Mouse (Mus musculus) midbrain, embryonic 16.5 days (tissue): ENCODE measurements around the gene Agmat. TPM values are rescaled to one million over a fixed set of nuclear protein-coding genes. Genes with fewer than 3 reads are reported as not detected.

Source experiments
- ATAC-seq: fragments of 200-750 bp; cut with Nextera tagmentation; 2 replicates; pipeline ENCODE4 v1.8.0; 2017; ENCODE audit warnings: moderate TSS enrichment
- H3K27ac ChIP-seq: fragments of 300-500 bp; sonication (generic); 2 replicates; pipeline ENCODE4 v1.5.1; 2014; ENCODE audit warnings: mild to moderate bottlenecking, low read length, mixed read lengths
- H3K27me3 ChIP-seq: fragments of 300-500 bp; sonication (generic); 2 replicates; pipeline ENCODE4 v1.6.1; 2014; ENCODE audit warnings: low read depth, low read length, mixed read lengths; ENCODE audit not compliant: control insufficient read depth, insufficient read depth
- H3K36me3 ChIP-seq: fragments of 300-500 bp; sonication (generic); 2 replicates; pipeline ENCODE4 v1.6.1; 2014; ENCODE audit warnings: mild to moderate bottlenecking, low read length, moderate library complexity, mixed read lengths; ENCODE audit not compliant: control insufficient read depth, insufficient read depth
- H3K4me1 ChIP-seq: fragments of 300-500 bp; sonication (generic); 2 replicates; pipeline ENCODE4 v1.6.1; 2014; ENCODE audit warnings: mild to moderate bottlenecking, low read length, mixed read lengths; ENCODE audit not compliant: control insufficient read depth, insufficient read depth
- H3K4me2 ChIP-seq: fragments of 300-500 bp; sonication (generic); 2 replicates; pipeline ENCODE4 v1.6.1; 2014; ENCODE audit warnings: mild to moderate bottlenecking, low read length, mixed read lengths
- H3K4me3 ChIP-seq: fragments of 300-500 bp; sonication (generic); 2 replicates; pipeline ENCODE4 v1.5.1; 2014; ENCODE audit warnings: low read depth, mild to moderate bottlenecking, low read length, moderate library complexity, mixed read lengths
- H3K9ac ChIP-seq: fragments of 300-500 bp; sonication (generic); 2 replicates; pipeline ENCODE4 v1.6.1; 2014; ENCODE audit warnings: low read depth, low read length, mixed read lengths
- H3K9me3 ChIP-seq: fragments of 300-500 bp; sonication (generic); replicated peaks from 2 replicates; pipeline ENCODE4 v1.6.1; 2014; ENCODE audit warnings: mild to moderate bottlenecking, low read length, mixed read lengths; ENCODE audit not compliant: control insufficient read depth, poor library complexity, severe bottlenecking
- WGBS: fragments of 180-500 bp; shearing (Covaris S2); extraction: QIAGEN DNeasy Blood & Tissue Kit; methylation state at CpG from one replicate; pipeline ENCODE4 v1.1.7; 2014; 5-methylcytosine and 5-hydroxymethylcytosine counted together
- polyA plus RNA-seq: library from polyadenylated mRNA; unstranded; fragments of >200 nt; fragmentation: Nextera tagmentation; extraction: Ambion mirVana; gene quantifications from 2 replicates; pipeline ENCODE4 v1.2.1, GENCODE M21; 2015

Agmat gene
- polyA plus RNA-seq, 1 experiment from 2014 or later, result not detected

- Histone ChIP-seq H3K36me3 (peaks cover 42% of the 10 kb centered on the region), H3K27me3 (no peaks in the 10 kb centered on the region), H3K4me3 (no peak overlapping the region), H3K27ac (no peak overlapping the region), H3K9ac (no peak overlapping the region), H3K4me2 (no peak overlapping the region), H3K4me1 (no peaks in the 10 kb centered on the region), H3K9me3 (no peaks in the 10 kb centered on the region)
- 96% methylated on average over 8 of the region's 8 CpGs for WGBS
- no peak for ATAC-seq
These were observed 33.4 kb downstream of the Agmat start for GRCm38 (mm10) chr4:141779828-141780227.

- WGBS, result 95% methylated on average over 8 of the region's 8 CpGs
- H3K27me3 ChIP-seq, result no peaks in the 10 kb centered on the region
- no peak overlapping the region for H3K4me2 ChIP-seq
- no peak overlapping the region for H3K27ac ChIP-seq
- H3K4me3 ChIP-seq, result no peak overlapping the region
- H3K4me1 ChIP-seq, result no peaks in the 10 kb centered on the region
- H3K9ac ChIP-seq, result no peak overlapping the region
- no peak for ATAC-seq
- H3K36me3 ChIP-seq, result peaks cover 40% of the 10 kb centered on the region
- no peaks in the 10 kb centered on the region for H3K9me3 ChIP-seq
These were observed 34.9 kb downstream of the Agmat start for GRCm38 (mm10) chr4:141781201-141781985.

- Histone ChIP-seq H3K9me3 (no peaks in the 10 kb centered on the region), H3K4me3 (no peak overlapping the region), H3K27ac (no peak overlapping the region), H3K9ac (no peak overlapping the region), H3K36me3 (peaks cover 37% of the 10 kb centered on the region), H3K27me3 (no peaks in the 10 kb centered on the region), H3K4me1 (peaks cover 4% of the 10 kb centered on the region), H3K4me2 (no peak overlapping the region)
- no peak for ATAC-seq
- WGBS, result 92% methylated on average over 5 of the region's 5 CpGs
These were observed 38.4 kb downstream of the Agmat start for GRCm38 (mm10) chr4:141784835-141785234.

DNA sequence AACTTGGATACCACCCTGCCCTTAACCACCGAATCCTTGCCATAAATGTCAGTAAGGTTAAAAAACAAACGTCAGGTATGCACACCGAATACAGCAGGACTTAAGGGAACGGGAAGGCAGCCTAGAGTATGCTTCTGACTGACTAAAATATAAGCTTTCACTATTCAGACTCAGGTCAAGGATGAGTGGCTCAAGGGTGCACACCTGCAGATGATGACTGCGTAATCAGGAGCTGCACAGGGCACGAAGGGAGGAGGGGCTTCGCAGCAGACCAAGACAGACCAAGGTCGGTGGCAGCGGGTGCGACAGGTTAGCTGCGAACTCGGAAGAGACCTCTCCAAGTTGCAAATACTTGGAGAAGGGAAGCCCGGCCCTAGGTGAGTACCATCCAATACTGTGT, 39.7 kb downstream of the Agmat start:
- ATAC-seq, result no peak
- Histone ChIP-seq H3K27ac (no peak overlapping the region), H3K4me3 (no peak overlapping the region), H3K9ac (no peak overlapping the region), H3K36me3 (peaks cover 31% of the 10 kb centered on the region), H3K27me3 (no peaks in the 10 kb centered on the region), H3K4me2 (no peak overlapping the region), H3K4me1 (peaks cover 6% of the 10 kb centered on the region), H3K9me3 (no peaks in the 10 kb centered on the region)
- WGBS, result 91% methylated on average over 13 of the region's 13 CpGs

- Histone ChIP-seq H3K4me2 (no peak overlapping the region), H3K36me3 (peaks cover 28% of the 10 kb centered on the region), H3K4me1 (peaks cover 6% of the 10 kb centered on the region), H3K9ac (no peak overlapping the region), H3K27ac (no peak overlapping the region), H3K27me3 (no peaks in the 10 kb centered on the region), H3K9me3 (no peaks in the 10 kb centered on the region), H3K4me3 (no peak overlapping the region)
- ATAC-seq, result no peak
- 79% methylated on average over 6 of the region's 6 CpGs for WGBS
These were observed 40.6 kb downstream of the Agmat start for GRCm38 (mm10) chr4:141787046-141787445.

- Histone ChIP-seq H3K4me3 (no peak overlapping the region), H3K9me3 (no peaks in the 10 kb centered on the region), H3K4me2 (no peak overlapping the region), H3K27ac (no peak overlapping the region), H3K36me3 (peaks cover 24% of the 10 kb centered on the region), H3K27me3 (no peaks in the 10 kb centered on the region), H3K9ac (no peak overlapping the region), H3K4me1 (peaks cover 6% of the 10 kb centered on the region)
- WGBS, result 93% methylated on average over 7 of the region's 7 CpGs
- ATAC-seq, result no peak
These were observed 41.0 kb downstream of the Agmat start for GRCm38 (mm10) chr4:141787462-141787861.

DNA sequence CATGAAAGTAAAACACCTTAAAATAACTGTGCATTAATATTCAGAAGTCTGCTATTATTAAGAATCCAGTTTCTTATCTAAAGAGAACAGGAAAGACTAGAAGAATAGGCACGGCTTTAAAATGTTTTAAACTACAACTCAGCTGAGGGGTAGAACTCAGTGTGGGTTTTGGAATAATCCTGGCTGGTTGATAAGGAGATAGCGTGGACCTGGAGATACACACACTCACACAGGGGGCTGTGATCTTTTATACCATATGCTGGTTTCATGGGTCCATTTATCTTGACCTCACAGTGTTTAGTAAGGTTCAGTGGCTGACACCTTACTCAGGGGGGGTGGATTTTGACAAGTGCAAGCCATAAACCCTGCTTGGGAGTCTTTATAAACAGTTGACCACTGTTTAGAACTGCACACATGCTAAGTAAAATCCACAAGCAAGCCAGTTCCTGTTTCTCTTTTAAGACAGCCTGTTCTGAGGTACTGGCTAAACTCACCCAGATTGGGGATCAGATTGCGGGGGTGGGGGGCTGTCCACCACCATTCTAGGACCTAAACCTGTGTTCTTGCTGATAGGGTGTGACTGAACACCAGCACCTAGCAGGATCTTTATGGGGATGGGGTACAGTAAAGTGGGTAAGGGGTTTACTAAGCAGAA, 43.2 kb downstream of the Agmat start:
- no peaks in the 10 kb centered on the region for H3K27me3 ChIP-seq
- 56% methylated on average over 3 of the region's 3 CpGs for WGBS
- H3K9me3 ChIP-seq, result no peaks in the 10 kb centered on the region
- no peak for ATAC-seq
- peak overlapping the region; percentile 85 for H3K27ac ChIP-seq
- peak overlapping the region; percentile 96 for H3K4me3 ChIP-seq
- H3K36me3 ChIP-seq, result peaks cover 10% of the 10 kb centered on the region; the same call in 1 of the 2 replicates
- H3K4me1 ChIP-seq, result peaks cover 12% of the 10 kb centered on the region
- peak overlapping the region; percentile 98 for H3K9ac ChIP-seq
- H3K4me2 ChIP-seq, result peak overlapping the region; percentile 95

GRCm38 (mm10) chr4:141790524-141790990, 44.1 kb downstream of the Agmat start, which contains the start of gene Dnajc16:
Gene Dnajc16 (minus strand): TSS chr4:141790931.
- Histone ChIP-seq H3K4me3 (peak within 1 kb of the TSS; percentile 96), H3K27ac (peak within 1 kb of the TSS; percentile 85), H3K27me3 (no peaks in the 10 kb centered on the region), H3K4me2 (peak within 1 kb of the TSS; percentile 95), H3K9ac (peak within 1 kb of the TSS; percentile 98), H3K9me3 (no peaks in the 10 kb centered on the region), H3K36me3 (0 out of 2 replicates have a peak, but pooled peaks cover 4% of the 10 kb centered on the region), H3K4me1 (peaks cover 21% of the 10 kb centered on the region)
- ATAC-seq, result peak; percentile 92
- under 1% methylated on average over 42 of the region's 42 CpGs for WGBS

- H3K9ac ChIP-seq, result no peak overlapping the region
These were observed 45.0 kb downstream of the Agmat start for GRCm38 (mm10) chr4:141791486-141791885.

More at GRCm38 (mm10) chr4:141791486-141791885, 45.0 kb downstream of the Agmat start:
- Histone ChIP-seq H3K27ac (no peak overlapping the region), H3K4me2 (no peak overlapping the region), H3K4me1 (peaks cover 22% of the 10 kb centered on the region), H3K36me3 (0 out of 2 replicates have a peak, but pooled peaks cover 3% of the 10 kb centered on the region), H3K27me3 (no peaks in the 10 kb centered on the region), H3K9me3 (no peaks in the 10 kb centered on the region), H3K4me3 (no peak overlapping the region)
- WGBS, result 94% methylated on average over 7 of the region's 7 CpGs
- ATAC-seq, result no peak
